Mouse (Mus musculus) cortical plate, adult 2 months (tissue): Measurements from ENCODE around the gene 1700017B05Rik.
"Not testable (repeated sequence)": the region's sequence is repeated elsewhere in the genome, so short reads cannot be mapped to it uniquely, and the experiment has no call there.

Source experiments
- CTCF ChIP-seq: fragments of 200-500 bp; IDR thresholded peaks from 2 replicates; pipeline ENCODE4 v1.5.1; 2011; ENCODE audit warnings: mild to moderate bottlenecking, control low read depth, low read length; ENCODE audit not compliant: insufficient read depth; ENCODE audit errors: extremely low read depth
- POLR2A ChIP-seq: fragments of 200-500 bp; IDR thresholded peaks from 2 replicates; pipeline ENCODE4 v1.6.1; 2011; ENCODE audit warnings: mild to moderate bottlenecking, low read length, control low read depth; ENCODE audit not compliant: insufficient read depth; ENCODE audit errors: extremely low read depth

- TF ChIP-seq CTCF, POLR2A: not testable (repeated sequence)
These were observed 42.3 kb upstream of the 1700017B05Rik start for GRCm38 (mm10) chr9:57304716-57305115.
